Mouse (Mus musculus): ENCODE measurements around the gene Pacsin1. TPM values are rescaled to one million over a fixed set of nuclear protein-coding genes. Genes with fewer than 3 reads are reported as not detected.
A peak's percentile ranks its signal among the peaks of the same experiment; 100 is the strongest.

Gene Pacsin1
- total RNA-seq, 2 experiments from 2014 or later: 5.5 to 5.6 TPM

DNA sequence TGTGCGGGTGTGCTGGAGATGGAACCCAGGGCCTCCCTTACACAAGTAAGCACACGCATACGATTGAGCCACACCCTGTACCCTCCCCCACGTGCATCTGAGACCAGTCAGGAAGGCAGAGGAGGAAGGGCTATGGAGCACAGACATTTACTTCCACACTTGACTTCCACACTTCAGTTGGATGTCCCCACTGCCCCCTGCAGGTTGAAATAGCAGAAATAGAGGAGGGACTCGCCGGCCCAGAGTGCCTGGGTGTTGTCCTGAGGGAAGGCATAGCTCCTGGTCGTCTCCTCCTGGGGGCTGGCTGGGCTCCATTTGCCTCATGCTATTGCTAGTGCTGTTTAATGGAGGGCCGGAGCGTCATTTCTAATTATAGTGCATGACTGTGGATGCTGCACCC lies 20.1 kb downstream of the Pacsin1 start:
- DNase-seq (ENCODE audit: low spot score in 2 of 2): no peak

DNA sequence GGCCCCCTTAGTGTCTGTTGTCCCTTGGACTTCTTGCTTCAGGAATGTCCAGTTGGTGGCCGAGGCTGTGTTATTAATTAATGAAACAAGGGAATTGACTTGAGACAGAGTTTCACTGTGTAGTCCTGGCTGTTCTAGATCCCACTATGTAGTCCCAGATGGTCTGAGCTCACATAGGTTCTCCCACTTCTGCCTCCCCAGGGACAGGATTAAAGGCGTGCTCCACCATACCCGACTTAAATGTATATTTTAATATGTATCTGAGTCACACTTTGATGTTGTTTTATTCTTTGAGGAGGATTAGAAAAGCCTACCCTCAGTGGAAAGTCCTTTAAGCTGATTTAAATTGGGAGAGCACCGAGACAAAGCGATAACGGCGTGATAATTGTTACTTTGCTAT lies 21.0 kb downstream of the Pacsin1 start:
- DNase-seq (ENCODE audit: low spot score in 2 of 2): no peak

DNA sequence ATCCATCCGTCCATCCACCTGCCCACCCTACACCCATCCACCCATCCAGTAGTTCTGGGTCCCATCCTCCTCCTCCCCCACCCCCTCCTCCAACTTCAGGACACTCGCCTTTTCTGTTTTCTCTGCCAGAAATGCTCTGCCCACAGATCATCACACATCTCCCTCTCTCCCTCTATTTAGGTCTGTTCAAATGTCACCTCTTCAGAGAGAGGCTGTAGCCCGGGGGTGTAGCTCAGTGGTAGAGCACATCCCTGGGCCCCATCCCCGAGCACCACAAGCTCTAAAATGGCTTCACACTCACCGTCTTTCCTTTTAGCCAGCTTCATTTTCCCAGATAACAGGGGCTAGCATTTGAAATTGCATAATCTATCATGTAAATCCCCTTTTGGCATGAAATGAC lies 22.4 kb downstream of the Pacsin1 start:
- DNase-seq (ENCODE audit: low spot score in 2 of 2): no peak

DNA sequence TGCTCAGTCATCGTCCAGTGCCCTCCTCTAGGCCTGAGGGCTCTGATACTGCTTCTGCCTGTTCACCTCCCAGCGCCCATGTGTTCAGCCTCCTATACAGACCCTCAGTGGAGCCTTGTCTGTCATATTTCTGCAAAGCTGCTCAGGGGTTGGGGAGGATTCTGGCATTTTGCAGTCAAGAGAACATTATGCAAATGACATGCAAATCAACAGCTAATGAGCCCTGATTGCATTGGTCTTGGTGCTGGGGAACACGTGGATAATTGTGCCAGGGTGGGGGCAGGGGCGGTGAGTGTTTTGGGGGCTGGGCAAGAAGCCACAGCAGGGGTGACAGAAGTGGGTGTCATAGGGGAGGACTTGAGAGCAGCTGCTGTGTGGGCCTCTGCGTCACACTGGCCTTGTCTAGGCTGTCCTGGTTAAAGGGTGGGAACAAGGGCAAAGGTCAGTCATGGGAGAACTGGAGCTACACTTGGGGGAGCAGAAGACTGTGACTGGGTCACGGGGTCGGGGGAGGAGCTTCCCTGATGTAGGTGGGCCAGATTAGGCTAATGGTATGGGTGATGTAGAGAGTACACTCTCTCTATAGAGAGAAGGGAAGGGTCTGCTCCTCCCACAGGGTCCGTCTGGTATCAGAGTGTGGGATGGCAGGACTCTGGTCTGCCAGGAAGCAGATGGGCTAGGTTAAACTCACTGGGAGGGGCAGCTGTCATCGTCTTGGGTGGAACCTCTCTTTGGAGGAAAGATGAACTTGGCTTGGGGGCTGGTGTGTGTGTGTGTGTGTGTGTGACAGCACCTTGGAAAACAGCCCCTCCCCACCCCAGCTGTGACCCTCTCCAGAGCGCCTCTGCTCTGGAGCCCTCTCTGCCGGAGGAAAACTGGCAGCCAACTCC lies 23.9 kb downstream of the Pacsin1 start:
- no peak for DNase-seq (ENCODE audit: low spot score in 2 of 2)

DNA sequence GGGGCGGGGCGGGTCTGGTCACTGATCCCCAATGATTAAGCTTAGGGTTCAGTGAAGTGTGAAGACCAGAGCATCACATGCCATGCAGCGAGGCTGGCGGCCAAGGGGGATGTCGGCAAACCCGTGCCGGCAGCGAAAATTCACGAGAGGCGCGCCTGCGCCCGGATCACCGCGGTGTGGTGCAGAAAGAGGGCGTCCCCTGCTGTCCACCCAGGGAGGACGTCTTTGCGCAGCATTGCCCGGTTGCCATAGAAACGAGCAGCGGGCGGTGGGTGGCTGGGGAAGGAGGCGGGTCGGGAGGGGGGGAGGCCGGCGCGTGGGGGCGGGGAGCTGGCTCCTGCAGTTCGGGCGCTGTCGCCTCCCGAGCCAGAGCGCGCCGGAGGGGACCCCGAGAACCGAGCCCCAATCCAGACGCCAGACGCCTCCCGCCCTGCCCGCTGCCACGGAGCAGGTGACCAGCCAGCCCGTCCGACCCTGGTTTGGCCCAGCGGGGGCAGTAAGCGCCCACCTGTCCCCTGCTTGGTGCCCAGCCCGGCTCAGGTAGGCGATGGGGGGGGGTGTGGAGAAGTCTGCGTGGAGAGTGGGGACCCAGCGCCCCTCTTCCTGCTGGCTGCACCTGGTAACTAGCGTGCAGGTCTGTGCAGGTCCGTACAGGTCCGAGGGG lies 29.7 kb downstream of the Pacsin1 start:
- peak; percentile 24 to 33 for DNase-seq (ENCODE audit: low spot score in 2 of 2)

DNA sequence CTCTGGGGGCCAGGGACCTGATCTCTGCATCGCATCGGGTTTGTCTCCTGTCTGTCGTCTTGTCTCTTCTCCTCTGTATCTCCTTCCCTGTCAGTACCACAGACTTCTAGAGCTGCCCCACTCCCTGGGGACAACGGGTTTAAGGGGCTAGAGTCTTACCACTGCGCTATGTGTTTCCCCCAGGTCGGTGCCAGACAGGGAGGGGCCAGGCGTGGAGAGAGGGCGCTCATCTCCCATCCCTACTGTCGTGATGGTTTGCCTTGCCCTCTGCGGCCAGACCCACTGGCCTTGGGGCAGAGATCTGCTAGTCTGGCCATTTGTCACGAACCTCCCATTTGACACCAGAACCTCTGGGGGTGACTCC lies 30.2 kb downstream of the Pacsin1 start:
- no peak for DNase-seq (ENCODE audit: low spot score in 2 of 2)

DNA sequence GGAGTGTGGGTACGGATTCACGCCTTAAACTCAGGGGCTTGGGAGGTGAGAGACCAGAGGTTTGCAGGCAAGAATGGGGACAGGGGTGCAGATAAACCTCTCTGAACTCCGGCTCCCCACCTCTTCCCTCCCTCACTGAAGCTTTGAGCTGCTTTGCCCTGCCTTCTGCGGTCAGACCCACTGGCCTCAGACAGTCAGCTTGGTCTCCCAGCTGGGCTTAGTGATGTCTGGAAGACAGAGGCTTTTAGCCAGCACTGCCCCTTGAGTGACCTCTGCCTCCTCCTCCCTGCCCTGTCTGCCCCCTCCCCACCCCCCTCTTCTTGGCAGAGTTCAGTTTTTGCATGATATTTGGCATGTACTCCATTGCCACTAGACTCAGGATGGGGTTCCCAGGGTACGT lies 31.1 kb downstream of the Pacsin1 start:
- DNase-seq (ENCODE audit: low spot score in 2 of 2): no peak

DNA sequence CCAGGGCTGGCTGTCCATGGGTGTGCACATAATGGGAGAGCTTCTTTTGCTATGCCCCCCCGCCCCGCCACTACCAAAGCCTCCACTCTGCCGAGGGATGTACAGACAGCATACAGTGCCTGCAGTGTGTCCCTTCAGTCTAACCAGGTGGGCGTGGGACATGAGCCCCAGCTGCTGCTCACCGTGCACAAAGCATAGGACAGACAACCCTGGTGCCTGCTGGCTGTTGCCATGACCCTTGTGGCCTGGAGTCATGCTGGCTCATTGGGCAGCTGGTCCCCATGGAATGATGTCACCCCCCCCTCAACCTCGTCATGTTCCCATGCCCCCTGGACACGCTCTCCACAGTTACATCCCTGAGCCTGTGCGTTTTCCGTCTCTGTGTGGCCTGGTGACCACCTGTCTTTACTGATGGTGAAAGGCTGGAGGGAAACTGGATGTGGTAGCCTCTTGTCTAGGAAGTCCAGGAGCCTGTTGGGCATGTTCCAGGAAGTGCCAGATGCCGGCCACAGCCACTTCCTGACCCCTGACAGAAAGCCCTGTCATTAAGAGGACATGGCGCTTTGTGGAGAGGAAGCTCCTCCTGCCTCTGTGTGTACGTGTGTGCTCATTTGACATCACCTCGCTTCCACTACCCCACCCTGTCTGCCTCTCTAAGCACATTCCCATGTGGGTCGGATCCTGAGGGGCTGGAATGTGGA lies 35.8 kb downstream of the Pacsin1 start:
- no peak for DNase-seq (ENCODE audit: low spot score in 2 of 2)

DNA sequence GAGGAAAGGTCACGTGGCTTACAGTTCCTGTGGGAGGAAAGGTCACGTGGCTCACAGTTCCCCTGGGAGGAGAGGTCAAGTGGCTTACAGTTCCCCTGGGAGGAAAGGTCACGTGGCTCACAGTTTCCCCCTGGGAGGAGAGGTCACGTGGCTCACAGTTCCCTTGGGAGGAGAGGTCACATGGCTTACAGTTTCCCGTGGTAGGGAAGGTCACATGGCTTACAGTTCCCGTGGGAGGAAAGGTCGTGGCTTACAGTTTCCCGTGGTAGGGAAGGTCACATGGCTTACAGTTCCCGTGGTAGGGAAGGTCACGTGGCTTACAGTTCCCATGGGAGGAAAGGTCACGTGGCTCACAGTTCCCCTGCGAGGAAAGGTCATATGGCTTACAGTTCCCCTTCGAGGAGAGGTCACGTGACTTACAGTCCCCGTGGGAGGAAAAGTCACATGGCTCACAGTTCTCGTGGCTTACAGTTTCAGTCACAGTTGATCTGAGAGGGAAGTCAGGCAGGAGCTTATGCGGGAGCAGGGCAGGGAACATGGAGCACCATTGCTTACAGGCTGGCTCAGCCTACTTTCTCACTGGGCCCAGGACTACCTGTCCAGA lies 44.4 kb downstream of the Pacsin1 start:
- DNase-seq (ENCODE audit: low spot score in 2 of 2): no peak

DNA sequence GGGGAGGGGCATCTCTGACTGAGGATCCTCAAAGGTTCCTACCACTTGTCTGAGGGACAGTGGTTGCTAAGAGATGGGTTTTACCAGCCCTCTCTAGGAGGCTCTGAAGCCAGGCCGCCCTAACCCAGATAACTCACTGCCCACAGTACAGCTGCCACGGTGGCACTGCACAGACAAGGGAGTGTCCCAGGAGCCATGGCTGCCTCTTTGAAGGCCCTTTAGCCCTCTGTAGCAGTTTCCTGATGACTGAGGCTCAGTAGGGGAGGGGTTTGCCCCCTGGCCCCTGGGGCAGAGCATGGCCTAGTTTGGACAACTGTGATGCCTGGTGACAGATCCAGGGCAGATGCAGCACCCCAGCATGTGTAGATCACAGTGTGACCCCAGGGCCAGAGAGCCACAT lies 45.5 kb downstream of the Pacsin1 start:
- no peak for DNase-seq (ENCODE audit: low spot score in 2 of 2)

DNA sequence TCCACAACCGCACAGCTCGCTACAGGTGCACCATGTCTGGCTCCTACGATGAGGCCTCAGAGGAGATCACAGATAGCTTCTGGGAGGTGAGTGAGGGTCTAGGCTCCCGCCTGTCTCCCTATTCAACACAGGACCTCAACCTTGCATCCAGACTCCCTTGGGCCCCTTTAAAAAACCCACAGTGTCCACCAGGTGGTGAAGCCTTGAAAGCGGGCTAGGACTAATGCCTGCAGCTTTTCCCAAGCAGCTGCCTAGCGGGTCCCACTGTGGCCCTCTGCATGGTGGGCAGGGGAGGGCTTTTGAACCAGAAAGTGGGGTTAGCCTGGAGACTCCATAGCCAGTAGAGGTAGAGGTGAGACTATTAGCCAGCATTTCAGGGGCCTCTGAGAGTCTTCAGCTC lies 46.5 kb downstream of the Pacsin1 start:
- no peak for DNase-seq (ENCODE audit: low spot score in 2 of 2)

DNA sequence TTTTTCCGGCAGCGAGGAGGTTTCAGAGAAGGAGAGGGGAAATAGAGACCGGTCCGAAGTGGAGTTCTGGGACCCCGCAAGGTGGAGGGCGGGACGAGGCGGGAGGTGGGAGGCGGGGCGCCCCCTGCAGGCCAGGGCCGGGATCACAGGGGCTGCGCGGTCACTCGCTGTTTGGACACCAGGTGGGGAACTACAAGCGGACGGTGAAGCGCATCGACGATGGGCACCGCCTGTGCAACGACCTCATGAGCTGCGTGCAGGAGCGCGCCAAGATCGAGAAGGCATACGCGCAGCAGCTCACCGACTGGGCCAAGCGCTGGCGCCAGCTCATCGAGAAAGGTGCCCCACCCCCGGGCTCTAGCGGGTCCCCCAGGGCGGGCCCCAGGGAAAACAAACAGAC lies 47.2 kb downstream of the Pacsin1 start:
- DNase-seq (ENCODE audit: low spot score in 2 of 2): no peak

DNA sequence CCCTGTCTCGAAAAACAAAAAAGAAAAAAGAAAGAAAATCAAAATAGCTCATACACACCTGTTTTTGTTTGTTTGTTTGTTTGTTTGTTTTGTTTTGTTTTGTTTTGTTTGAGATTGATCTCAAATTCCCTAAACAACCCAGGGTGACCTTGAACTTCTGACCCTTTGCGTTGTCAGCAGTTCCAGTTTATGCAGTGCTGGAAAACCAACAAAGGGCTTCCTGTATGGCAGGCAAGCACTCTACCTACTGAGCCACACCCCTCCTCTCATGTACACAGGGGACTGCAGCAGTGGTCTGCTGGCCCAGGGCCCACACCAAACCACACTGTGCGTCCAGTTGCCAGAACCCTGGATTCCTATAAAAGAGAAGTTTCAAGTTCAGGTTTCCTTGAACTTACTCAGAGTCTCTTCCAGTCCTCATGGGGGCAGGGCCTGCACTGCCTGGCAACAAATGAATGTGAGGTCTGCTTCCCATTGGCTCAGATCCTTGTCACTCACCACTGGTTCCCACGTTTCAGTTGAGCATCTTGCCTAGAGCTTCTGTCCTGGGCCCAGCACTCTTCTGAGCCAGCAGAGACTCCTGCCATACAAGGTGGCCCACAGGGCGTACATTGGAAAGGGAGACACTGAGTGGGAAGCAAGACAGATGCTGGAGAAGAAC lies 48.8 kb downstream of the Pacsin1 start:
- no peak for DNase-seq (ENCODE audit: low spot score in 2 of 2)

DNA sequence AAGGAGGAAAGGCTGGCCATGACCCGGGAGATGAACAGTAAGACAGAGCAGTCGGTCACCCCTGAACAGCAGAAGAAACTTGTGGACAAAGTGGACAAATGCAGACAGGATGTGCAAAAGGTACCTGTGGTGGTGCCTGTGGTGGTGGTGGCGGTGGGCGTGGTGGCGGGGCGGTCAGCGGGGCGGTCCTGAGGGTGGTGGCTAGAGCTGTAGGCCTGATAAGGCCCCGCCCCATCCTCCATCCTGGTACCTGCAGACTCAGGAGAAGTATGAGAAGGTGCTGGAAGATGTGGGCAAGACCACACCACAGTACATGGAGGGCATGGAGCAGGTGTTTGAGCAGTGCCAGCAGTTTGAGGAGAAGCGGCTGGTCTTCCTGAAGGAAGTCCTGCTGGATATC lies 50.4 kb downstream of the Pacsin1 start:
- DNase-seq (ENCODE audit: low spot score in 2 of 2): no peak

DNA sequence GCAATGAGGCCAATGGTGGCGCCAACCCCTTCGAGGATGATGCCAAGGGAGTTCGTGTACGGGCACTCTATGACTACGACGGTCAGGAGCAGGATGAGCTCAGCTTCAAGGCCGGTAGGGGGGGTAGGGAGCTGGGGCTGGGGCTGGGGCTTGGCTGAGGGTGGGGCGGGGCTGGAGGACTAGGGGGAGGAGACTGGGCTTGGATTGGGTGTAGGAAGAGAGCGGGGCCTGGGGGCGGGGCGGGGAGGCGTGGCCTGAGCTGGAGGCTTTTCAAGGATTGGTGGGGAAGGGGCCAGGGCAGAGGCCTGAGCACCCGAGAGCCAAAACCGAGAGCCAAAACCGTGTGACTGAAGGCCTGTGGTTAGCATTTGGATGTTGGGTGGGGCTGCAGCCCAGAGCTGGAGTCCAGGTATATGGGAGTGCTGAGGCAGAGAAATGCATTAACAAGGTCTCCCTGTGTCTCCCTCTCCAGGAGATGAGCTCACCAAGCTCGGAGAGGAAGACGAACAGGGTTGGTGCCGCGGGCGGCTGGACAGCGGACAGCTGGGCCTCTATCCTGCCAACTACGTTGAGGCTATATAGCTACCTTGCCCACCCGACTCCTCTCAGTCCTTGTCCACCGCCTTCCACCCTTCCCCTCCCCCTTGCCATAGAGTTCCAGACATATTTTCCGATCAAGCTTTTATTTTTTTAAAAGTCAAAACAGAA lies 52.8 kb downstream of the Pacsin1 start:
- DNase-seq (ENCODE audit: low spot score in 2 of 2): peak; percentile 67 to 72

DNA sequence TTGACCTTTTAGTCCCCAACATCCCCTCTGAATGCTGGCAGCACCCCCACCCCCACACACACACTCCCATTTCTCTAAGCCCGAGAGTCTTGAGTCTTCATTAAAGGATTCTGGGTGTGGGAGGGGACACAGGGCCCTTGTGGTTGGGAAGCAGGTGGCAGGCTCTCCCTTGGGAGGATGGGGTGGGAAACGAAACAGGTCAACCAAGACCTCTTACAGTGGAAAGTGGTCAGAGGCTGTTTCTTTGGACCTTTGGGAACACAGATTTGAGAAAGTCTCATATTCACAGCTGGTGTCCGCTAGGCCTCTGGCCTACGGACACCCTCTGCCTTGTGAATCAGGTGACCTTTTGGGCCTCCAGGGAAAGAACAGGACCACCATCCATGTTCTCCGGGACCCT lies 54.3 kb downstream of the Pacsin1 start:
- DNase-seq (ENCODE audit: low spot score in 2 of 2): no peak

DNA sequence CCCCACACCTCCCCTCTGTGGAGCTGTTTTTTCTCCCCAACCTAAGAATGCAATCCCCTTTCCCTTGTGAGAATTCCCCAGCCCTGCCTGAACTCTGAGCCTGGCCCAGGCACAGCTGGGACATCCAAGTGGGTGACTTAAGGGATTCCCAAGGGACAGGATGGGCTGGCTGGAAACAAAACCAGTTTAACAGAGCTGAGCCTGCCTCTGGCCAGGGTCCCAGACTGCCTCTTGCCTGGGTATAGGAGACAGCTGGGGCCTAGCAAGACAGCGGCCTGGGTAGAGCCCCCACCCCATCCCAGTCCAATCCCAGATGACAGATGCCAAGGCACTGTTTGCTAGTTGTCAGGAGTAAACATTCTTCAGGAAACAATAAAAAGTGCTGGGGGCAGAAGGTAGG lies 57.5 kb downstream of the Pacsin1 start:
- no peak for DNase-seq (ENCODE audit: low spot score in 2 of 2)

DNA sequence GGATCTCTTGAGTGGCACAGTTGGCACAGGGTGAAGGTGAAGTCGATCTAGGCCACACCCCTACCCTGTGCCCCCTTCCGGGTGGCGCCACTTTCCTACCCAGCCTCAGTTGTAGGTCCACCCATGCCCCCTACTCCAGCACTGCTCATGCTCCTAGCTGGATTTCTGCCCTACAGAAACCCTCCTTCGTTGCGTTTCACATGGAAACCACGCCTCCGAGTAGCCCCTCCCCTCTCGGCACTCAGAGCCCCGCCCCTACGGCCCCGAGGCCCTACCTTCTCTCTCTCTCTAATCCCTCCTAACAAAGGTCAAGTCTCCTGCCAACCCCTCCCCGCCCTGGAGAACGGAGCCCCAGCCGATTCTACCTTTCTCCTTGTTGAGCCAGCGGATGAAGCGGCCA lies 61.5 kb downstream of the Pacsin1 start:
- DNase-seq (ENCODE audit: low spot score in 2 of 2): no peak

DNA sequence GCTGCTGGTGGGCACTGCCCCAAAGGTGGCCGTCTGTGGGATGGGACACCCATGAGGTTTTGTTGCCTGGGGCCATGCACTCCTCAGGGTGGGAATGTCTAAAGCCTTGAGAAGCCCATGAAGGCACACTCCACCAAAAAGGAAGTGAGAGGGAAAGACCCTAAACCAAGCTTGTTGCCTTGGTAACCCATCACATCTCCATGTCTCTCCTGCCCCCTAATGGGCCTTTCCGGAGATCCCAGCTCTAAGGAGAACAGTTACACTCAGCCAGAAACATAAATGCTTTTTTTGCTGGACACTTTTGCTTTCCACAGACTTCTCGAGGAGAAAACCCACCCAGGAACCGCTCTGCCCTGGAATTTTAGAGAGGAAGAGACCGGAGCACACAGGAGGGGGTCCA lies 62.9 kb downstream of the Pacsin1 start:
- DNase-seq (ENCODE audit: low spot score in 2 of 2): no peak

DNA sequence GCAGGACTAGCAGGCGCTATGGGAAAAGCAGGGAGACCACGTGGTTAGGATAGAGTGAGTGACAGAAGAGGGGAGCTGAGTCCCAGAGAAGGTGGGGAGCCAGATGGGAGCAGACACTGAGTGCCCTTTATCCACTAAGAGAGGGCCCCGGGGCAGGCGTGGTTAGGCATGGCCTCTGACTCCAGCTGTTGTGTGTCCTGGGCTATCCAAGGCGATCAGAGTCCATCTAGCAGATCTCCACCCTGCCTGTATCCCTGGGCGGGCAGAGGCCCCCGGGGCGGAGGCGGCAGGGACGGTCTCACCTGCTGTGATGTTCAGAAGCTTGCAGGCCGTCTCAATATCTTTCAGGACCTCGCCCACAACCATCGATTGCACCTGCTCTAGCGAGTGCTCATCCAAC lies 64.4 kb downstream of the Pacsin1 start:
- no peak for DNase-seq (ENCODE audit: low spot score in 2 of 2)

DNA sequence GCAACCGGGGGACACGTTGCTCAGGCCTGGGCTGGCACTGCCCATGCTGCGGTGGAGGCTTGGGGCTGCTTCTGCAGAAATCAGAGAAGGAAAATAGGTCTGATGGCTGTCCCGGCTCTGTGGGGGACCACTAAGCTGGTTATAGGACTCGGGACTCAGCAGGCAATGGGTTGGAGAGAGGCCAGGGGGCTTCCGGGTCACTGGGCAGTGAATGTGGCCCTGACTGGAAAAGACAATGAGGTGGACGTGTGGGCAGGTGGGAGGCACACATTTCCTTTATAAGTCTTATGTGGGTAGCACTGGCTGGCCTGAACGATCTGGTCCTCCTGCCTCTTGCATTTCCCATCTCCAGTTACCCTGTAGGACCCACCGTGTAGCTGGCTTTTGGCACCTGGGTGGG lies 65.0 kb downstream of the Pacsin1 start:
- no peak for DNase-seq (ENCODE audit: low spot score in 2 of 2)

Data from adrenal gland, postnatal 4 days (tissue).